Mouse (Mus musculus) embryonic facial prominence, embryonic 13.5 days (tissue): ENCODE results near the gene Rgs3. TPM values are rescaled to one million over a fixed set of nuclear protein-coding genes. Genes with fewer than 3 reads are reported as not detected.

ENCODE experiments used
- ATAC-seq: fragments of 200-750 bp; cut with Nextera tagmentation; 2 replicates; pipeline ENCODE4 v1.8.0; 2017; ENCODE audit warnings: low read depth; ENCODE audit not compliant: insufficient number of reproducible peaks, insufficient read depth, low FRiP score, low TSS enrichment
- H3K27ac ChIP-seq: fragments of 300-500 bp; sonication (generic); 2 replicates; pipeline ENCODE4 v1.5.1; 2015; ENCODE audit warnings: moderate library complexity, mild to moderate bottlenecking, inconsistent platforms
- H3K27me3 ChIP-seq: fragments of 300-500 bp; sonication (generic); 2 replicates; pipeline ENCODE4 v1.6.1; 2015; ENCODE audit warnings: mild to moderate bottlenecking, inconsistent platforms
- H3K36me3 ChIP-seq: fragments of 300-500 bp; sonication (generic); 2 replicates; pipeline ENCODE4 v1.6.1; 2015; ENCODE audit warnings: mild to moderate bottlenecking, inconsistent platforms
- H3K4me1 ChIP-seq: fragments of 300-500 bp; sonication (generic); 2 replicates; pipeline ENCODE4 v1.6.1; 2015; ENCODE audit warnings: inconsistent platforms
- H3K4me2 ChIP-seq: fragments of 300-500 bp; sonication (generic); 2 replicates; pipeline ENCODE4 v1.6.1; 2015; ENCODE audit warnings: moderate library complexity, mild to moderate bottlenecking, inconsistent platforms
- H3K4me3 ChIP-seq: fragments of 300-500 bp; sonication (generic); 2 replicates; pipeline ENCODE4 v1.5.1; 2015; ENCODE audit warnings: mild to moderate bottlenecking, inconsistent platforms
- H3K9ac ChIP-seq: fragments of 300-500 bp; sonication (generic); 2 replicates; pipeline ENCODE4 v1.6.1; 2015; ENCODE audit warnings: mild to moderate bottlenecking, inconsistent platforms
- H3K9me3 ChIP-seq: fragments of 300-500 bp; sonication (generic); 2 replicates; pipeline ENCODE4 v1.6.1; 2016; ENCODE audit warnings: inconsistent platforms
- WGBS: fragments of 180-500 bp; shearing (Covaris S2); methylation state at CpG from one replicate; pipeline ENCODE4 v1.1.7; 2015; ENCODE audit warnings: mixed read lengths; 5-methylcytosine and 5-hydroxymethylcytosine counted together
- polyA plus RNA-seq: library from polyadenylated mRNA; unstranded; fragments of >200 nt; fragmentation: Nextera tagmentation; extraction: Ambion mirVana; gene quantifications from 2 replicates; pipeline ENCODE4 v1.2.1, GENCODE M21; 2015

The Rgs3 gene
- polyA plus RNA-seq, 1 experiment from 2014 or later = 50.8 TPM

DNA sequence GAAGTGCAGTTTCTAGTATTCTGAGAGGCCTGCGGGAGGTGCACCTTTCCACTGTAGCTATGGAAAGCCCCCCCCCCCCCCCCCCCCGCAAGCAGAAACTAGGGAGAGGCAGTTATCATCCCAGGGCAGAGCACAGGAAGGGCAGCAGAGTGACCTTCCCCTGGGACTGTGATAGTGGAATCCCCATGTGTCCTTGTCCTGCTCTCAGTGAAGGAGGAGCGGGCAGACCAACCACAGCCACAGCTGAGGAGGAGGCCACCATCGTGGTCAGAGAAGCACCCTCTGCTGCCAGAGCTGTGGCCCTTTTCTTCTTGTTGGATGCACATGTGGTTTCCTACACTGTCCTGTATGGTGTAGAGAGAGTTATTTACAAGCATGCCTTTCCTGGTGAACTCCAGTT, 174.3 kb downstream of the Rgs3 start:
- Histone ChIP-seq H3K4me1 (peaks cover 71% of the 10 kb centered on the region), H3K9ac (no peak overlapping the region), H3K36me3 (no peaks in the 10 kb centered on the region), H3K4me3 (no peak overlapping the region), H3K27me3 (no peaks in the 10 kb centered on the region), H3K4me2 (no peak overlapping the region), H3K9me3 (no peaks in the 10 kb centered on the region), H3K27ac (peak overlapping the region; percentile 77; the same call in 1 of the 2 replicates)
- ATAC-seq = no peak
- 63% methylated on average over 3 of the region's 4 CpGs for WGBS

DNA sequence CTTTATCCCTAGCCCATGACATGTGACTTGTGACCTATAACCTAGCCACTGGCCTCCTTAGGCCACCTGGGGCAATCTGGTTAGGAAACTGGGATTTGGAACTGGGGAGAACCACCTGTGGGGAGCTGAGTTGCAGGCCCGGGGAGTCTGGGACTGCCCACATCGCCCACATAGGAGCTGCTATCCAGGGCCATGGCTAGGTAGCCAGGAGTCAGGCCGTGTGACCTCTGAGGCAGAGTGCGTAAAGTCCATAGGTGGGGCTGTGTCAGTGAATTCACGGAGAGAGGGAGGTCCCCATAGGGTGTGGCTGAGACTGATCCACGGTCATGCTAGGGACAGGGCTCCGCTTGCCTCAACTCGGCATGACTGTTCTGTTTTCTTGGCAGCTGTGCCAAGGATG, 175.6 kb downstream of the Rgs3 start:
- Histone ChIP-seq H3K27me3 (no peaks in the 10 kb centered on the region), H3K9ac (no peak overlapping the region), H3K4me3 (no peak overlapping the region), H3K4me1 (peaks cover 62% of the 10 kb centered on the region), H3K27ac (peak overlapping the region; percentile 60; the same call in 1 of the 2 replicates), H3K36me3 (no peaks in the 10 kb centered on the region), H3K9me3 (0 out of 2 replicates have a peak, but pooled peaks cover 6% of the 10 kb centered on the region), H3K4me2 (no peak overlapping the region)
- 64% methylated on average over 8 of the region's 8 CpGs for WGBS
- no peak for ATAC-seq

DNA sequence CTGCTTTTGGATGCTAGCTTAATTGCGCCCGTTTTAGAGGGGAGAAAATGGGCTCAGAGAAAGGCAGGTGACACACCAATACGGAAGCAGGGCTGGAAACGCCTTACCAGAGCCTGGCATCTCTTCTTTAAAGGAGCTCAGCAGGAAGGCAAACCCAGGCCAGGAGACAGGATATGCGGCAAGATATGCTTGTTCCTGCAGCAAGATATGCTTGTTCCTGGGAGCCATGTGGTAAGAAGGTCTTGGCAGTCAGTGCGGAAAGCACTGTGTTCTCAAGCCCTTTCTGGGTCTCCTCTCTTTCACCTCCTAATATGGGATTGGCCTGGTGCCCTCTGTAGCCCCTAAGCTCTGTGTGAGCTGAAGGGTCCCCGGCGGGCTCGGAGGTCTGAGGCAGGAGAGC, 176.2 kb downstream of the Rgs3 start:
- no peak overlapping the region for H3K4me2 ChIP-seq
- no peak for ATAC-seq
- 61% methylated on average over 9 of the region's 9 CpGs for WGBS
- no peak overlapping the region for H3K4me3 ChIP-seq
- H3K27ac ChIP-seq = peak overlapping the region; percentile 60; the same call in 1 of the 2 replicates
- H3K27me3 ChIP-seq = no peaks in the 10 kb centered on the region
- H3K9ac ChIP-seq = 0 out of 2 replicates have a peak overlapping the region, but pooled peaks have one; percentile 32
- no peaks in the 10 kb centered on the region for H3K36me3 ChIP-seq
- peaks cover 62% of the 10 kb centered on the region for H3K4me1 ChIP-seq
- H3K9me3 ChIP-seq = 0 out of 2 replicates have a peak, but pooled peaks cover 6% of the 10 kb centered on the region

DNA sequence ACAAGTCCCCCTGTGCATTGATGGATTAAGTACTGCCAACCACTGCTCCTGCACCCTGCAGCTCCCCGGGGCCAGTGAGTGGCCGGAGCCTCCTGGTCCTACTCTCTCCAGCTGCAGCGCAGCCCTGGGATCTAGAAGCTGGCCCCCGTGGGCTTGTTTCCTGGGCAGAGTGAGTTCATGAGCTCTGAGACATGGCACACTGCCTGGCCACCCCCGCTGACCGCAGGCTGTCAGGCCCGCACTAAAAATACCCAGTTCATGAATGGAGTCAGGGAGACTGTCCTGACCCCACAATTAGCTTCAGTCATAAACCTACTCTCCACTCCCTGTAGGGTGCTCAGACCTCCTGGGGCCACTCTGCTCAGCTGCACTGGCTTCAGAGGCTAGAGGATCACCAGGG, 176.8 kb downstream of the Rgs3 start:
- peak overlapping the region; percentile 60; the same call in 1 of the 2 replicates for H3K27ac ChIP-seq
- H3K4me3 ChIP-seq = no peak overlapping the region
- 0 out of 2 replicates have a peak overlapping the region, but pooled peaks have one; percentile 32 for H3K9ac ChIP-seq
- no peaks in the 10 kb centered on the region for H3K27me3 ChIP-seq
- peaks cover 65% of the 10 kb centered on the region for H3K4me1 ChIP-seq
- ATAC-seq = no peak
- H3K4me2 ChIP-seq = no peak overlapping the region
- no peaks in the 10 kb centered on the region for H3K36me3 ChIP-seq
- WGBS = 75% methylated on average over 7 of the region's 7 CpGs
- 0 out of 2 replicates have a peak, but pooled peaks cover 6% of the 10 kb centered on the region for H3K9me3 ChIP-seq

DNA sequence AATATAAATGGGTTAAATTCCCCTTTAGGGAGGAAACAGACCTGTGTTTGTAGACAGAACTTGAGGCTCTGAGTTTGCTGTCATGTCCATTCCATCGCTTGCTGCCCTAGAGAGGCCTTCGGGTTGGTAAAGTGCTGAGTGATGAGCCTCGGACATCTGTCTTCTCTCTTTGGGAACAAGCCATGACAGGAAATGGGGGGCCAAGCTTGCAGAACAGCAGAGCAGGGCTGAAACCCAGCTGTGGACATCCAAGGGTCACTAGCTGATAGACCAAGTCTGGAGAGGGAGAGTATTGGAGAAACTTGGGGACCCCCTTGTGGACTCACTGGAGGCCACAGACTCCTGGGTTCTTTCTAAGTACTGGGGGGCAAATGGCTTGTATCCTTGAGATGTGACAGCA, 177.3 kb downstream of the Rgs3 start:
- H3K4me3 ChIP-seq = no peak overlapping the region
- no peaks in the 10 kb centered on the region for H3K36me3 ChIP-seq
- no peak overlapping the region for H3K27ac ChIP-seq
- 0 out of 2 replicates have a peak, but pooled peaks cover 6% of the 10 kb centered on the region for H3K9me3 ChIP-seq
- H3K9ac ChIP-seq = no peak overlapping the region
- no peak for ATAC-seq
- peaks cover 65% of the 10 kb centered on the region for H3K4me1 ChIP-seq
- H3K27me3 ChIP-seq = no peaks in the 10 kb centered on the region
- 72% methylated on average over 3 of the region's 3 CpGs for WGBS
- no peak overlapping the region for H3K4me2 ChIP-seq

DNA sequence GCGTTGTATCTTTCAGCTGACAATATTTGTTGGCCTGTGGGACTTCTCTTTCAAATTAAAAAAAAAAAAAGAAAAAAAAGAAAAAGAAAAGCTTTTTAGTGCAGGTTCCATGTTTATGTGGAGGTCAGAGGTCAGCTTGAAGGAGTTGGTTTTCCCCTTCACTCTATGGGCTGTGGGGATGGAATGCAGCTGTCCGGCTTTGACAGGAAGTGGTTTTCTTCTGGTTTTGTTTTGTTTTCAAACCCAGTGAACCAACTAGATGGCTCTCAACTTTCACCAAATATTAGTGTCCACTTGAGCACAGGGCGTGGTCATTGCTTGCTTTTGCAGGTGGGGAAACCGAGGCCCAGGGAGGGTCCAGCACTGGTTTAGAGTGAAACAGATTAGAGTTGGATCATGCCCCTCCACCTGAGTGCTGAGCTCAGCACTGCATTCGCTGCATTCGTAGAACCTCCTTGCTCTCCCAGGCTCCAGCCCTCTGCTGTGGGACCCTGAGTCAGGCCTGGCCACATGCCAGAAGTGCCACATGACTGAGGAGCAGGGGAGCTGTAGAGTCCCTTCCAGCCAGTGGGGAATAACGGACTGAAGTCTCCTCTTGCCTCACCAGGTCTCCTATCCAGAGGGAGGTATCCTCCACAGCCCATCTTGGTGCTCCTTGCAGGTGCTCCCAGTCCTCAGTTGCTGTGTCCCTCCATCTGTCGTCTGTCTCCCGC, 178.5 kb downstream of the Rgs3 start:
- ATAC-seq = peak; percentile 39; the same call in 1 of the 2 replicates
- no peak overlapping the region for H3K27ac ChIP-seq
- H3K4me2 ChIP-seq = no peak overlapping the region
- no peak overlapping the region for H3K4me3 ChIP-seq
- no peak overlapping the region for H3K9ac ChIP-seq
- H3K36me3 ChIP-seq = no peaks in the 10 kb centered on the region
- no peaks in the 10 kb centered on the region for H3K27me3 ChIP-seq
- H3K9me3 ChIP-seq = 0 out of 2 replicates have a peak, but pooled peaks cover 6% of the 10 kb centered on the region
- WGBS = 53% methylated on average over 9 of the region's 9 CpGs
- peaks cover 65% of the 10 kb centered on the region for H3K4me1 ChIP-seq

DNA sequence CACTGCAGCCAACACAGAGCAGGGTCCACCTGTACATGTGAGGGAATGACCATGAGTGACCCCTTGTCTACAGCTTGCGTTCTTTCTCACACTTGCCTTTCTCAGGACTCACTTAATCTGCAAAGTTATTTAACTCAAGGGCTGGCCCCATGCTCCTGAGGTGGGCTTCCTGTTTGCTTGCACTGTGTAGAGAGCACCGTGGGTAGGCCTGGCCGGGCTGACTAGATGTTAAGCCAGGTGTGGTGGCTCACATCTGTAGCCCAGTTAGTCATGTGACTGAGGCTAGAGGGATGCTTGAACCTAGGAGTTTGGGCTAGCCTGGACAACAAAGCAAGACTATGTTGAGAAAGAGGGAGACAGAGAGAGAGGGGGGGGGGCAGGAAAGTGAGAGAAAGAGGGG, 179.3 kb downstream of the Rgs3 start:
- no peak overlapping the region for H3K9ac ChIP-seq
- no peak for ATAC-seq
- peaks cover 64% of the 10 kb centered on the region for H3K4me1 ChIP-seq
- H3K9me3 ChIP-seq = 0 out of 2 replicates have a peak, but pooled peaks cover 6% of the 10 kb centered on the region
- WGBS = 83% methylated on average over 3 of the region's 3 CpGs
- H3K36me3 ChIP-seq = no peaks in the 10 kb centered on the region
- H3K27me3 ChIP-seq = no peaks in the 10 kb centered on the region
- no peak overlapping the region for H3K27ac ChIP-seq
- no peak overlapping the region for H3K4me2 ChIP-seq
- H3K4me3 ChIP-seq = no peak overlapping the region

DNA sequence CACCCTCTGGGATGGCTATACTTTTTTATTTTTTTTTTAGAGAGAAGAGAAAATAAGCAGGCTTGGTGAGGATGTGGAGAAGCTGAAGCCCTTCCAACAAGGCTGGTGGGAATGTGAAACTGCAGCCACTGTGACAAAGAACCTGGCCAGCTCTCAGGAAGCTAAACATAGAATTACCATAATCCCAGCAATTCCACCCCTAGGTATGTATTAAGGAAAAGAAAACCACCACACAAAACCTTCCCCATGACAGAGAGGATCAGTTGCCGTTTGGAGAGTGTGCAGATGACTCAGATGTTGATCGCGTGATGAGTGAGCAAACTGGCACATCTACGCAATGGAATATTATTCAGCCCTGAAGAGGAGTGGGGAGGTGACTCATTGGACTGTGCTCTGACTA, 179.9 kb downstream of the Rgs3 start:
- Histone ChIP-seq H3K9ac (no peak overlapping the region), H3K4me1 (peaks cover 66% of the 10 kb centered on the region), H3K36me3 (no peaks in the 10 kb centered on the region), H3K27me3 (no peaks in the 10 kb centered on the region), H3K4me3 (no peak overlapping the region), H3K4me2 (no peak overlapping the region), H3K9me3 (0 out of 2 replicates have a peak, but pooled peaks cover 6% of the 10 kb centered on the region), H3K27ac (no peak overlapping the region)
- no peak for ATAC-seq
- 88% methylated on average over 4 of the region's 4 CpGs for WGBS

DNA sequence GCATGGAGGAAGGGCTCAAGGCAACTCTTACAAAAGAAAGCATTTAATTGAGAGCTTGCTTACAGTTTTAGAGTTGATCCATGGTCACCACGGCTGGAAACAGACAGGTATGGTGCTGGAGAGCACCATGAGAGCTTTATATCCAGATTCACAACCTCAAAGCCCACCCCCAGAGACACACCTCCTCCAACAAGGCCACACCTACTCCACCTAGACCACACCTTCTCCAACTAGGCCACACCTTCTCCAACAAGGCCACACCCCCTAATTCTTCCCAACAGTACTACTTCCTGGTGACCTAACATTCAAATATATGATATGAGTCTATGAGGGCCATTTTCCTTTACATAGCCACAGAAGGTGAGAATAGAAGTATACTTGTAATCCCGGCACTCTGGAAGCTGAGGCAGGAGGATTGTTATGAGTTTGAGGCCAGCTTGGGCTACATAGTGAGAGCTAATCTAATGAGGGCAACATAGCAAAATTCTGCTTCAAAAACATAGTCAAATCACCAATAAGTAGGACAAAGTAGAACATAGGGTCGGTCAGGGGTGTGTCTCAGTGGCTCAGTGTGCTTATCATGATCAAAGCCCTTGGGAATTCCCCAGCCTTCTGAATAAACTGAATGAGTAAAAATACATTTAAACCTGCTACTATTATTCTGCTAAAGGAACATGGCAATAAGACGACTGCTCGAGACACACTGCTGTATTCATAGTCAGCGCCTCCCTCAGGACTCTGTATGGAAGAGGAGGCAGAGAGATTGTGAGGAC, 180.8 kb downstream of the Rgs3 start:
- no peak overlapping the region for H3K9ac ChIP-seq
- no peak overlapping the region for H3K4me3 ChIP-seq
- H3K27ac ChIP-seq = no peak overlapping the region; the same call in 1 of the 2 replicates
- no peak for ATAC-seq
- H3K4me1 ChIP-seq = peaks cover 66% of the 10 kb centered on the region
- H3K36me3 ChIP-seq = no peaks in the 10 kb centered on the region
- 0 out of 2 replicates have a peak, but pooled peaks cover 6% of the 10 kb centered on the region for H3K9me3 ChIP-seq
- H3K4me2 ChIP-seq = no peak overlapping the region
- WGBS = 86% methylated on average over 6 of the region's 6 CpGs
- no peaks in the 10 kb centered on the region for H3K27me3 ChIP-seq

DNA sequence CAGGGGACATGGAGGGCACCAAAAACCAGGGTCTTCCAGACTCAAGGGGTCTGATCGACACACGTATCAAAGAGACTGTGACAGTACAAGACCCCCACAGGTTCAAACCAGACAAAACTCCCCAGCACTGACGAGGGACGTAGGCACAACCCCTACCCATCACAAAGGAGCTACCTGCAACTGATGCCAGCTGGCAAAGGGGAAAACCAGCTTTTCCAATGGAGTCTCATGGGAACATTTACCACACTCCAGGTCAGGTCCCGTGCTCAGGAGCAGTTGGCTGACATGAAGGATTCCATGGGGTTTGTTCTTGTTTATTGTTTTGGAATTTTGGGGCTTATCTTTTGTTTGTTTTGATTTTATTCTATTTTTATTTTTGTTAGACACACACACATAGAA, 181.4 kb downstream of the Rgs3 start:
- Histone ChIP-seq H3K4me1 (peaks cover 64% of the 10 kb centered on the region), H3K4me3 (no peak overlapping the region), H3K27me3 (no peaks in the 10 kb centered on the region), H3K9ac (no peak overlapping the region), H3K36me3 (no peaks in the 10 kb centered on the region), H3K27ac (no peak overlapping the region; the same call in 1 of the 2 replicates), H3K4me2 (no peak overlapping the region), H3K9me3 (0 out of 2 replicates have a peak, but pooled peaks cover 6% of the 10 kb centered on the region)
- no peak for ATAC-seq
- 75% methylated on average over 5 of the region's 5 CpGs for WGBS

DNA sequence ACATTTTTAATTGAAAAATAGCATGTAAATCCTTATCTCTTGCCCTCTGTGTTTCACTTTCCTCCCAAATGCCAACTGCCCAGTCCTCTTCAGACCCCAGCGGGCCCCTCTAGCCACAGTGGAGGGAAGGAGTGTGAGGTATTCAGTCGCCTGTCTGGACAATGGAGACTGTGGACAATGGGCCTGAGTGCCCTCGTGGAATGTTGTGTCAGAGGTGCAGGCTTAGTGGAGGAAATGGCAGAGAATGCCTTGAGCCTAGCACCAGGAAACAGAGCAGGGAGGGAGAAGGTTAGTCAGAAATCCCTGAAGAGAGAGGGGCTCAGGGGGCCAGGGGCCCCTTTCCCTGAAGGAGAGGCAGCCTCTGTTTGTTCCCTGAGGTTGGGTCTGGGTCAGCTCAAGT, 182.0 kb downstream of the Rgs3 start:
- 0 out of 2 replicates have a peak, but pooled peaks cover 6% of the 10 kb centered on the region for H3K9me3 ChIP-seq
- peaks cover 59% of the 10 kb centered on the region for H3K4me1 ChIP-seq
- no peaks in the 10 kb centered on the region for H3K36me3 ChIP-seq
- H3K27me3 ChIP-seq = no peaks in the 10 kb centered on the region
- ATAC-seq = no peak
- no peak overlapping the region for H3K4me2 ChIP-seq
- H3K9ac ChIP-seq = no peak overlapping the region
- H3K27ac ChIP-seq = peak overlapping the region; percentile 49
- no peak overlapping the region for H3K4me3 ChIP-seq
- 28% methylated on average over 3 of the region's 3 CpGs for WGBS
